Mouse (Mus musculus) embryonic facial prominence, embryonic 13.5 days (tissue): ENCODE results near the gene Cebpb. TPM values are rescaled to one million over a fixed set of nuclear protein-coding genes. Genes with fewer than 3 reads are reported as not detected.
"Not testable (repeated sequence)": the region's sequence is repeated elsewhere in the genome, so short reads cannot be mapped to it uniquely, and the experiment has no call there.

Experiments used
- ATAC-seq: fragments of 200-750 bp; cut with Nextera tagmentation; 2 replicates; pipeline ENCODE4 v1.8.0; 2017; ENCODE audit warnings: low read depth; ENCODE audit not compliant: insufficient number of reproducible peaks, insufficient read depth, low FRiP score, low TSS enrichment
- H3K27ac ChIP-seq: fragments of 300-500 bp; sonication (generic); 2 replicates; pipeline ENCODE4 v1.5.1; 2015; ENCODE audit warnings: moderate library complexity, mild to moderate bottlenecking, inconsistent platforms
- H3K27me3 ChIP-seq: fragments of 300-500 bp; sonication (generic); 2 replicates; pipeline ENCODE4 v1.6.1; 2015; ENCODE audit warnings: mild to moderate bottlenecking, inconsistent platforms
- H3K36me3 ChIP-seq: fragments of 300-500 bp; sonication (generic); 2 replicates; pipeline ENCODE4 v1.6.1; 2015; ENCODE audit warnings: mild to moderate bottlenecking, inconsistent platforms
- H3K4me1 ChIP-seq: fragments of 300-500 bp; sonication (generic); 2 replicates; pipeline ENCODE4 v1.6.1; 2015; ENCODE audit warnings: inconsistent platforms
- H3K4me2 ChIP-seq: fragments of 300-500 bp; sonication (generic); 2 replicates; pipeline ENCODE4 v1.6.1; 2015; ENCODE audit warnings: moderate library complexity, mild to moderate bottlenecking, inconsistent platforms
- H3K4me3 ChIP-seq: fragments of 300-500 bp; sonication (generic); 2 replicates; pipeline ENCODE4 v1.5.1; 2015; ENCODE audit warnings: mild to moderate bottlenecking, inconsistent platforms
- H3K9ac ChIP-seq: fragments of 300-500 bp; sonication (generic); 2 replicates; pipeline ENCODE4 v1.6.1; 2015; ENCODE audit warnings: mild to moderate bottlenecking, inconsistent platforms
- H3K9me3 ChIP-seq: fragments of 300-500 bp; sonication (generic); 2 replicates; pipeline ENCODE4 v1.6.1; 2016; ENCODE audit warnings: inconsistent platforms
- WGBS: fragments of 180-500 bp; shearing (Covaris S2); methylation state at CpG from one replicate; pipeline ENCODE4 v1.1.7; 2015; ENCODE audit warnings: mixed read lengths; 5-methylcytosine and 5-hydroxymethylcytosine counted together
- polyA plus RNA-seq: library from polyadenylated mRNA; unstranded; fragments of >200 nt; fragmentation: Nextera tagmentation; extraction: Ambion mirVana; gene quantifications from 2 replicates; pipeline ENCODE4 v1.2.1, GENCODE M21; 2015

Cebpb gene
- polyA plus RNA-seq: 2.3 and 10.1 TPM in 2 replicates

- under 1% methylated on average over 113 of the region's 147 CpGs for WGBS
- Histone ChIP-seq H3K27me3 (peaks cover 57% of the 10 kb centered on the region), H3K4me1 (peaks cover 32% of the 10 kb centered on the region)
These were observed at the start of gene Cebpb for GRCm38 (mm10) chr2:167688498-167689451. Gene Cebpb, plus strand, starts transcription at chr2:167688915.

GRCm38 (mm10) chr2:167640279-167640678 is 48.4 kb upstream of the Cebpb start:
- H3K4me1 ChIP-seq: no peaks in the 10 kb centered on the region
- no peak overlapping the region for H3K4me2 ChIP-seq
- H3K9ac ChIP-seq: no peak overlapping the region
- H3K27me3 ChIP-seq: no peaks in the 10 kb centered on the region
- H3K27ac ChIP-seq: no peak overlapping the region
- 82% methylated on average over 3 of the region's 3 CpGs for WGBS
- H3K4me3 ChIP-seq: no peak overlapping the region
- no peak for ATAC-seq
- H3K9me3 ChIP-seq: no peaks in the 10 kb centered on the region
- H3K36me3 ChIP-seq: peaks cover 37% of the 10 kb centered on the region

More at GRCm38 (mm10) chr2:167688498-167689451, at the start of gene Cebpb:
- no peaks in the 10 kb centered on the region for H3K9me3 ChIP-seq
- H3K9ac ChIP-seq: peak within 1 kb of the TSS; percentile 81
- peak; percentile 63; the same call in 1 of the 2 replicates for ATAC-seq
- H3K36me3 ChIP-seq: 0 out of 2 replicates have a peak, but pooled peaks cover 3% of the 10 kb centered on the region
- H3K4me3 ChIP-seq: peak within 1 kb of the TSS; percentile 69
- H3K4me2 ChIP-seq: peak within 1 kb of the TSS; percentile 97
- H3K27ac ChIP-seq: peak within 1 kb of the TSS; percentile 73

GRCm38 (mm10) chr2:167641337-167641736 is 47.4 kb upstream of the Cebpb start:
- peaks cover 47% of the 10 kb centered on the region for H3K36me3 ChIP-seq
- WGBS: 44% methylated on average over 8 of the region's 8 CpGs
- H3K9me3 ChIP-seq: no peaks in the 10 kb centered on the region
- no peaks in the 10 kb centered on the region for H3K27me3 ChIP-seq
- no peak for ATAC-seq
- H3K4me2 ChIP-seq: no peak overlapping the region
- H3K4me1 ChIP-seq: no peaks in the 10 kb centered on the region
- no peak overlapping the region for H3K27ac ChIP-seq
- no peak overlapping the region for H3K4me3 ChIP-seq
- H3K9ac ChIP-seq: no peak overlapping the region

GRCm38 (mm10) chr2:167642164-167642563 is 46.6 kb upstream of the Cebpb start:
- Histone ChIP-seq H3K4me2 (no peak overlapping the region), H3K27me3 (no peaks in the 10 kb centered on the region), H3K9me3 (no peaks in the 10 kb centered on the region), H3K36me3 (peaks cover 52% of the 10 kb centered on the region), H3K4me1 (no peaks in the 10 kb centered on the region), H3K9ac (no peak overlapping the region), H3K27ac (no peak overlapping the region), H3K4me3 (no peak overlapping the region)
- ATAC-seq: no peak
- 87% methylated on average over 6 of the region's 6 CpGs for WGBS

- H3K4me1 ChIP-seq, H3K9me3 ChIP-seq, H3K4me2 ChIP-seq, H3K4me3 ChIP-seq, H3K9ac ChIP-seq, ATAC-seq, H3K27ac ChIP-seq, H3K27me3 ChIP-seq: not testable (repeated sequence)
- 84% methylated on average over 13 of the region's 13 CpGs for WGBS
- H3K36me3 ChIP-seq: peaks cover 64% of the 10 kb centered on the region
These were observed 45.2 kb upstream of the Cebpb start for GRCm38 (mm10) chr2:167643356-167644052.

- Histone ChIP-seq H3K27ac (no peak overlapping the region), H3K27me3 (no peaks in the 10 kb centered on the region), H3K4me3 (no peak overlapping the region), H3K9ac (no peak overlapping the region), H3K9me3 (no peaks in the 10 kb centered on the region), H3K4me1 (no peaks in the 10 kb centered on the region), H3K4me2 (no peak overlapping the region), H3K36me3 (peaks cover 75% of the 10 kb centered on the region)
- WGBS: 85% methylated on average over 4 of the region's 4 CpGs
- ATAC-seq: no peak
These were observed 42.3 kb upstream of the Cebpb start for GRCm38 (mm10) chr2:167646411-167646810.

- no peak for ATAC-seq
- no peak overlapping the region for H3K4me3 ChIP-seq
- 90% methylated on average over 12 of the region's 12 CpGs for WGBS
- H3K9me3 ChIP-seq: no peaks in the 10 kb centered on the region
- H3K27ac ChIP-seq: no peak overlapping the region
- no peak overlapping the region for H3K4me2 ChIP-seq
- no peaks in the 10 kb centered on the region for H3K27me3 ChIP-seq
- H3K4me1 ChIP-seq: no peaks in the 10 kb centered on the region
- peaks cover 83% of the 10 kb centered on the region for H3K36me3 ChIP-seq
- H3K9ac ChIP-seq: no peak overlapping the region
These were observed 39.3 kb upstream of the Cebpb start for GRCm38 (mm10) chr2:167649290-167650032.

GRCm38 (mm10) chr2:167651622-167652021 is 37.1 kb upstream of the Cebpb start:
- Histone ChIP-seq H3K4me2 (no peak overlapping the region), H3K4me1 (peaks cover 4% of the 10 kb centered on the region; the same call in 1 of the 2 replicates), H3K9ac (no peak overlapping the region), H3K4me3 (no peak overlapping the region), H3K9me3 (no peaks in the 10 kb centered on the region), H3K27me3 (no peaks in the 10 kb centered on the region), H3K27ac (no peak overlapping the region), H3K36me3 (peaks cover 68% of the 10 kb centered on the region)
- ATAC-seq: no peak
- WGBS: 73% methylated on average over 9 of the region's 9 CpGs

- no peak for ATAC-seq
- Histone ChIP-seq H3K9ac (no peak overlapping the region), H3K27ac (no peak overlapping the region), H3K4me2 (no peak overlapping the region), H3K4me3 (no peak overlapping the region), H3K9me3 (no peaks in the 10 kb centered on the region), H3K4me1 (peaks cover 9% of the 10 kb centered on the region; the same call in 1 of the 2 replicates), H3K36me3 (peaks cover 67% of the 10 kb centered on the region), H3K27me3 (no peaks in the 10 kb centered on the region)
- WGBS: 90% methylated on average over 7 of the region's 7 CpGs
These were observed 36.0 kb upstream of the Cebpb start for GRCm38 (mm10) chr2:167652694-167653093.

- H3K4me1 ChIP-seq: peaks cover 27% of the 10 kb centered on the region
- WGBS: 90% methylated on average over 10 of the region's 10 CpGs
- H3K27me3 ChIP-seq: no peaks in the 10 kb centered on the region
- H3K9me3 ChIP-seq: no peaks in the 10 kb centered on the region
- ATAC-seq: no peak
- no peak overlapping the region for H3K4me3 ChIP-seq
- H3K36me3 ChIP-seq: peaks cover 51% of the 10 kb centered on the region
- H3K9ac ChIP-seq: no peak overlapping the region; the same call in 1 of the 2 replicates
- no peak overlapping the region for H3K4me2 ChIP-seq
- H3K27ac ChIP-seq: no peak overlapping the region
These were observed 33.7 kb upstream of the Cebpb start for GRCm38 (mm10) chr2:167654911-167655600.
